Mouse (Mus musculus): ENCODE results near the gene Draxin.

The Draxin gene

GRCm38 (mm10) chr4:148114758-148115391 lies 15.6 kb downstream of the Draxin start:
- peak; percentile 77 to 91 for DNase-seq

- no peak for DNase-seq
These were observed 18.0 kb downstream of the Draxin start for GRCm38 (mm10) chr4:148112519-148112918.

GRCm38 (mm10) chr4:148109215-148109614 lies 21.3 kb downstream of the Draxin start:
- no peak for DNase-seq

GRCm38 (mm10) chr4:148108565-148109100 lies 21.9 kb downstream of the Draxin start:
- no peak for DNase-seq

- peak; percentile 28 to 34 for DNase-seq
These were observed 22.7 kb downstream of the Draxin start for GRCm38 (mm10) chr4:148107621-148108291.

GRCm38 (mm10) chr4:148104146-148104545 lies 26.4 kb downstream of the Draxin start:
- DNase-seq, result no peak

GRCm38 (mm10) chr4:148101801-148102527 lies 28.5 kb downstream of the Draxin start:
- peak; percentile 35 to 77 for DNase-seq

- no peak for DNase-seq
These were observed 31.8 kb downstream of the Draxin start for GRCm38 (mm10) chr4:148098666-148099065.

- DNase-seq, result no peak
These were observed 32.6 kb downstream of the Draxin start for GRCm38 (mm10) chr4:148097936-148098335.

GRCm38 (mm10) chr4:148095081-148095480 lies 35.4 kb downstream of the Draxin start:
- no peak for DNase-seq

- DNase-seq, result no peak
These were observed 36.3 kb downstream of the Draxin start for GRCm38 (mm10) chr4:148094161-148094560.

- no peak for DNase-seq
These were observed 37.8 kb downstream of the Draxin start for GRCm38 (mm10) chr4:148092551-148093271.

GRCm38 (mm10) chr4:148091181-148091580 lies 39.3 kb downstream of the Draxin start:
- DNase-seq, result no peak

GRCm38 (mm10) chr4:148089166-148089565 lies 41.3 kb downstream of the Draxin start:
- DNase-seq, result no peak

GRCm38 (mm10) chr4:148087907-148088527 lies 42.5 kb downstream of the Draxin start, which contains the start of gene Agtrap:
Gene Agtrap, minus strand, starts transcription at chr4:148088031.
- DNase-seq, result peak; percentile 98 to 99

- DNase-seq, result peak; percentile 66 to 69
These were observed 43.2 kb downstream of the Draxin start for GRCm38 (mm10) chr4:148087091-148087906.

- no peak for DNase-seq
These were observed 44.6 kb downstream of the Draxin start for GRCm38 (mm10) chr4:148085907-148086305.

GRCm38 (mm10) chr4:148085131-148085906 lies 45.2 kb downstream of the Draxin start:
- DNase-seq, result peak; percentile 53 to 59

GRCm38 (mm10) chr4:148084261-148084714 lies 46.2 kb downstream of the Draxin start:
- DNase-seq, result peak; percentile 68 to 78

GRCm38 (mm10) chr4:148083176-148083899 lies 47.2 kb downstream of the Draxin start:
- DNase-seq, result peak; percentile 68 to 69
